Mouse (Mus musculus): ENCODE measurements around the gene Naa10. TPM values are rescaled to one million over a fixed set of nuclear protein-coding genes. Genes with fewer than 3 reads are reported as not detected.

Gene Naa10
- polyA plus RNA-seq, 1 experiment from 2014 or later, result 117 TPM

- Histone ChIP-seq H3K27me3 (no peaks in the 10 kb centered on the region), H3K4me1 (peaks cover 12% of the 10 kb centered on the region), H3K9ac (no peak overlapping the region), H3K4me3 (replicated peaks) (no peak overlapping the region), H3K36me3 (replicated peaks) (no peaks in the 10 kb centered on the region), H3K9me3 (no peaks in the 10 kb centered on the region), H3K27ac (0 out of 2 replicates have a peak overlapping the region, but pooled peaks have one; percentile 19), H3K4me2 (no peak overlapping the region)
- WGBS, result 59% methylated on average over 1 of the region's 1 CpGs
- ATAC-seq (ENCODE audit: low FRiP score), result peak; percentile 39; the same call in 1 of the 2 replicates
These were observed 49.8 kb downstream of the Naa10 start for GRCm38 (mm10) chrX:73871956-73872355.

- no peaks in the 10 kb centered on the region for H3K27me3 ChIP-seq
- H3K36me3 ChIP-seq (replicated peaks), result no peaks in the 10 kb centered on the region
- H3K27ac ChIP-seq, result 0 out of 2 replicates have a peak overlapping the region, but pooled peaks have one; percentile 19
- H3K9me3 ChIP-seq, result no peaks in the 10 kb centered on the region
- H3K4me2 ChIP-seq, result no peak overlapping the region
- no peak overlapping the region for H3K4me3 ChIP-seq (replicated peaks)
- H3K4me1 ChIP-seq, result peaks cover 17% of the 10 kb centered on the region
- no peak for ATAC-seq (ENCODE audit: low FRiP score)
- H3K9ac ChIP-seq, result no peak overlapping the region
These were observed 50.3 kb downstream of the Naa10 start for GRCm38 (mm10) chrX:73871474-73871873.

- H3K27me3 ChIP-seq, result no peaks in the 10 kb centered on the region
- no peaks in the 10 kb centered on the region for H3K9me3 ChIP-seq
- H3K4me1 ChIP-seq, result peaks cover 36% of the 10 kb centered on the region
- H3K36me3 ChIP-seq (replicated peaks), result no peaks in the 10 kb centered on the region
- no peak overlapping the region for H3K4me3 ChIP-seq (replicated peaks)
- no peak overlapping the region for H3K4me2 ChIP-seq
- 10% methylated on average over 5 of the region's 5 CpGs for WGBS
- H3K9ac ChIP-seq, result no peak overlapping the region
- no peak for ATAC-seq (ENCODE audit: low FRiP score)
- H3K27ac ChIP-seq, result no peak overlapping the region
These were observed 52.4 kb downstream of the Naa10 start for GRCm38 (mm10) chrX:73869334-73869733.

DNA sequence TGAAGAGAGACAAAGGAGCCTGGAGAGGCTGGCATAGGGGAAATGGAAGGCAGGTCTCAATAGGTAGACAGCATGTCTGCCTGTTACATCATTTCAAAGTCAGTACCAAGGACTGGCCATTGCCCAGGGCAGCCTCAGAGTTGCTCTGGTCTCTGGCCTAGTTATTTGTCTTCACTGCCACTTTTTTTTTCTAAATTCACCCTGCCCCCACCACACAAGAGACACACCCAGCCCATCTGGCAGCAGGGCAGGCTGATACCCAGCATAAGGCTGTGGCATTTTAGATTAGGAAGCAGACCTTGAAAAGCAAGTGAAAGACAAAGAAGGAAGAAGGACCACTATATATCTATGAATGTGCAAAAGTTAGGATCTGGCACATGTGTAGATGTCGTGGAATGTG lies 53.9 kb downstream of the Naa10 start:
- ATAC-seq (ENCODE audit: low FRiP score), result no peak
- no peak overlapping the region for H3K4me2 ChIP-seq
- no peak overlapping the region for H3K9ac ChIP-seq
- H3K9me3 ChIP-seq, result no peaks in the 10 kb centered on the region
- no peaks in the 10 kb centered on the region for H3K36me3 ChIP-seq (replicated peaks)
- H3K27me3 ChIP-seq, result no peaks in the 10 kb centered on the region
- no peak overlapping the region for H3K4me3 ChIP-seq (replicated peaks)
- H3K4me1 ChIP-seq, result peaks cover 38% of the 10 kb centered on the region
- peak overlapping the region; percentile 74 for H3K27ac ChIP-seq
- WGBS, result 80% methylated on average over 1 of the region's 1 CpGs

DNA sequence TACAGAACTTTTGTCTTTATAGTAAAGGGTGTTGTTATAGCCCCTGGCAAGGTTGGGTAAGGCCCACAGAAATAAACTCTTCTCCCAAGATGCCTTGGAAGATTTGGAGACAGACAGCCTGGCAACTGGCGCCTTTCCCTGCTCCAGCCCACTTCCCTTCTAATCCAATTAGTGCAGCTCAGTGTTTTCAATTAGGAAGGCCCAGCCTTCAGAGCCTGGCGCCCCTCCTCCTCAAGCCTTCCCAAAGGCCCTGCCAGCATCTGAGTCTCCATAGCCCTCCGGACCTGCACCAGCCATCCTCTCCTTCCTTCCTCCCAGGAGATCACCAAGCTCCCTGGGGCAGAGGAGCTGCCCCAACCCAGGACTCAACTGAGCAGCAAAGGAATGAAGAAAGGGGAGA lies 54.5 kb downstream of the Naa10 start:
- no peaks in the 10 kb centered on the region for H3K9me3 ChIP-seq
- peaks cover 38% of the 10 kb centered on the region for H3K4me1 ChIP-seq
- H3K4me2 ChIP-seq, result no peak overlapping the region
- peak overlapping the region; percentile 74 for H3K27ac ChIP-seq
- H3K36me3 ChIP-seq (replicated peaks), result no peaks in the 10 kb centered on the region
- no peak overlapping the region for H3K9ac ChIP-seq
- WGBS, result 15% methylated on average over 3 of the region's 3 CpGs
- H3K4me3 ChIP-seq (replicated peaks), result no peak overlapping the region
- H3K27me3 ChIP-seq, result no peaks in the 10 kb centered on the region
- ATAC-seq (ENCODE audit: low FRiP score), result 0 out of 2 replicates have a peak, but pooled peaks have one; percentile 31

Other genes starting within 250 kb of the Naa10 start
- 7.5 and 8.0 TPM in 2 replicates for gene Slc6a8, start 248.8 kb downstream of the Naa10 start, polyA plus RNA-seq (2016; fragmentation: Nextera tagmentation; extraction: Ambion mirVana)
- gene Bcap31, start 205.8 kb downstream of the Naa10 start, polyA plus RNA-seq (2016; fragmentation: Nextera tagmentation; extraction: Ambion mirVana), result 105 and 117 TPM in 2 replicates
- 9.2 and 10.4 TPM in 2 replicates for gene Abcd1, start 205.3 kb downstream of the Naa10 start, polyA plus RNA-seq (2016; fragmentation: Nextera tagmentation; extraction: Ambion mirVana)
- 0.08 and 0.19 TPM in 2 replicates for gene Plxnb3, start 164.9 kb downstream of the Naa10 start, polyA plus RNA-seq (2016; fragmentation: Nextera tagmentation; extraction: Ambion mirVana)
- 0.95 and 1.3 TPM in 2 replicates for gene Srpk3, start 147.5 kb downstream of the Naa10 start, polyA plus RNA-seq (2016; fragmentation: Nextera tagmentation; extraction: Ambion mirVana)
- 163 and 164 TPM in 2 replicates for gene Idh3g, start 135.0 kb downstream of the Naa10 start, polyA plus RNA-seq (2016; fragmentation: Nextera tagmentation; extraction: Ambion mirVana)
- gene Ssr4, start 134.9 kb downstream of the Naa10 start, polyA plus RNA-seq (2016; fragmentation: Nextera tagmentation; extraction: Ambion mirVana), result 106 and 117 TPM in 2 replicates
- 2.3 and 2.6 TPM in 2 replicates for gene Pdzd4, start 97.0 kb downstream of the Naa10 start, polyA plus RNA-seq (2016; fragmentation: Nextera tagmentation; extraction: Ambion mirVana)
- gene Avpr2, start 29.8 kb downstream of the Naa10 start, polyA plus RNA-seq (2016; fragmentation: Nextera tagmentation; extraction: Ambion mirVana), result 0.29 TPM in 1 of 2 replicates, not detected in the other
- 33.1 and 37.4 TPM in 2 replicates for gene L1cam, start 25.8 kb downstream of the Naa10 start, polyA plus RNA-seq (2016; fragmentation: Nextera tagmentation; extraction: Ambion mirVana)
- 1.8 and 3.6 TPM in 2 replicates for gene Arhgap4, start 74 bp downstream of the Naa10 start, polyA plus RNA-seq (2016; fragmentation: Nextera tagmentation; extraction: Ambion mirVana)
- gene Renbp, start 8.9 kb upstream of the Naa10 start, polyA plus RNA-seq (2016; fragmentation: Nextera tagmentation; extraction: Ambion mirVana), result 10.9 and 11.7 TPM in 2 replicates
- gene Hcfc1, start 44.4 kb upstream of the Naa10 start, polyA plus RNA-seq (2016; fragmentation: Nextera tagmentation; extraction: Ambion mirVana), result 85.9 and 101 TPM in 2 replicates
- gene Irak1, start 102.0 kb upstream of the Naa10 start, polyA plus RNA-seq (2016; fragmentation: Nextera tagmentation; extraction: Ambion mirVana), result 52.8 and 55.2 TPM in 2 replicates
- not detected in 2 replicates for gene Opn1mw, start 205.5 kb upstream of the Naa10 start, polyA plus RNA-seq (2016; fragmentation: Nextera tagmentation; extraction: Ambion mirVana)
- gene Mecp2, start 213.4 kb upstream of the Naa10 start, polyA plus RNA-seq (2016; fragmentation: Nextera tagmentation; extraction: Ambion mirVana), result 18.2 and 19.2 TPM in 2 replicates
- not detected in 2 replicates for gene Tex28, start 245.9 kb upstream of the Naa10 start, polyA plus RNA-seq (2016; fragmentation: Nextera tagmentation; extraction: Ambion mirVana)